Mouse (Mus musculus) testis, adult 10 weeks (tissue): ENCODE measurements around the gene Snrnp40. TPM values are rescaled to one million over a fixed set of nuclear protein-coding genes. Genes with fewer than 3 reads are reported as not detected.

ENCODE experiments used
- polyA plus RNA-seq: library from polyadenylated mRNA; stranded (reverse); fragments of 350-450 nt; fragmentation: Illumina TruSeq; extraction: RNeasy Lipid Tissue Mini Kit (QIAGEN cat#74804); gene quantifications from one replicate; pipeline ENCODE4 v1.2.3, GENCODE M21; 2014; ENCODE audit warnings: low read depth, low replicate concordance

Gene Snrnp40
- 20.8 TPM for polyA plus RNA-seq

DNA sequence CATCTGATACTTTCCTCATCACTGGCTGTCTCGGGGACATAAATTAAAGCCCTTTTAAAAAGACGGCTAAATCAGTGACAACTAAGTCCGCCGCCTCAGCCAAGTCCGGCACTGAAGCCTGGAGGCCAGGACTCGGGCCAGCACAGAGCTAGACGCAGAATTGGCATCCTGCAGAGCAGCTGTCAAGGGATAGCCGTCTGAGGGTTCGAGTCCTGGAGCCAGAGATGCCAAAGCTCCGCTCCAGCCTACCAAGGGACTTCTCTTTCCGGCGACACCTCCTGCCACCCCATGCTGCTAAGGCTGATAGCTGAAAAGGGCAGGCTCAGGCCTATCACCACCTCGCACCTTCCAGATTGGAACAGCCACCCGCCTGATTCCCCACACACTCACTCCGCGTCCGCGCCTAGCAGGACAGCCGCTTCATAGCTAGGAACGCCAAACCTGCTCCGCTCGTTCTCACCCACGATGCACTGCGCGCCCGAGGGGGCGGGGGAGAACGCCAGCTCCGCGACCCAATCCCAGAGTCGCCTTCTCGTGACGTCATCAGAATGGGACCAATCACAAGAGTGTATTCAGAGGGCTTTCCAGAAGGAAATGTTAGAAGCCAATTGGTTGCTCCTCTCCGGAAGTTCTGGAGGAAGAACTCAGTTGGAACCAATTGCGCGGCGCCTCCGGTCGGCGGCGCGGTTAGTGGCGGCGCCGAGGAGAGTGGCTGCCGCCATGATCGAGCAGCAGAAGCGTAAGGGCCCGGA is at the start of gene Snrnp40, which contains the start of gene Zcchc17:
TSS of gene Snrnp40 (plus strand) at position 647 of the 752 bp plus-strand sequence.
TSS of gene Zcchc17 (minus strand) at position 458 of the 752 bp plus-strand sequence.

Other genes with a start within 250 kb of the Snrnp40 start
- not detected for gene Hcrtr1, start 220.8 kb upstream of the Snrnp40 start, polyA plus RNA-seq
- gene Tinagl1, start 185.0 kb upstream of the Snrnp40 start, polyA plus RNA-seq = not detected
- gene Gm853, start 137.7 kb upstream of the Snrnp40 start, polyA plus RNA-seq = not detected
- 0.18 TPM for gene Serinc2, start 80.9 kb upstream of the Snrnp40 start, polyA plus RNA-seq
- 79.8 TPM for gene Fabp3, start 51.5 kb upstream of the Snrnp40 start, polyA plus RNA-seq
- not detected for gene Gm10570, start 51.5 kb upstream of the Snrnp40 start, polyA plus RNA-seq
- gene Zcchc17, start 189 bp upstream of the Snrnp40 start, polyA plus RNA-seq = 12.5 TPM
- not detected for gene Nkain1, start 214.0 kb downstream of the Snrnp40 start, polyA plus RNA-seq